Mouse (Mus musculus): ENCODE measurements around the gene Gm37240.

DNA sequence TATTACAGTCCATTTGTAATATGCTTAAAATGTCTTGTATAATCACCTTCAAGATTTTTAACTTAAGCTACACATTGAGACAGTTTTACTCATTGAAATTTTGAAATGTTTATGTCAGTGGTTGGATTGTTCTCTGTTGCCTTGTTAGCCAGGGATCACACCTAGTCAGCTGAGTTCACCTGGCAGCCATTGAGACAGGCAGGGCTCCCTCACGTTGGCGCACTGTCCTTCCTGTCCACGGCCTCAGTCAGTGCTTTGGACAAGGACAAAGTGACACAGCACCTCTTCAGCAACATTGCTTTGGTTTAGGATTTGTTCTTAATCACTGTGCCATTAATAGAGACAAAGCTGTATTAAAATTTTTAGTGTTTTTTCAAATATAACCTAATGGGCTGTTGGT lies 958.1 kb downstream of the Gm37240 start:
- TF ChIP-seq POLR2A (IDR thresholded peaks at IDR 0.05; ENCODE audit: low read depth, low read length) (no peak), CTCF (IDR thresholded peaks at IDR 0.05; ENCODE audit: borderline replicate concordance, insufficient read depth, low read length) (no peak)
